Mouse (Mus musculus) stomach, postnatal 0 days (tissue): ENCODE results near the gene Syne3. TPM values are rescaled to one million over a fixed set of nuclear protein-coding genes. Genes with fewer than 3 reads are reported as not detected.

Experiments
- ATAC-seq: fragments of 200-750 bp; cut with Nextera tagmentation; 2 replicates; pipeline ENCODE4 v1.8.0; 2017; ENCODE audit not compliant: low FRiP score, low TSS enrichment
- DNase-seq: peaks from one replicate; pipeline ENCODE4 v3.0.0-alpha.2; 2016; ENCODE audit warnings: low spot score
- H3K27ac ChIP-seq: fragments of 300-500 bp; sonication (generic); replicated peaks from 2 replicates; pipeline ENCODE4 v1.5.1; 2014; ENCODE audit warnings: mild to moderate bottlenecking, control low read depth
- H3K27me3 ChIP-seq: fragments of 300-500 bp; sonication (generic); 2 replicates; pipeline ENCODE4 v1.6.1; 2014; ENCODE audit warnings: low read length; ENCODE audit not compliant: control insufficient read depth, insufficient read depth
- H3K36me3 ChIP-seq: fragments of 300-500 bp; sonication (generic); 2 replicates; pipeline ENCODE4 v1.6.1; 2014; ENCODE audit warnings: low read length, mixed read lengths; ENCODE audit not compliant: control insufficient read depth, insufficient read depth
- H3K4me1 ChIP-seq: fragments of 300-500 bp; sonication (generic); replicated peaks from 2 replicates; pipeline ENCODE4 v1.6.1; 2014; ENCODE audit warnings: antibody characterized with exemption; ENCODE audit not compliant: control insufficient read depth, insufficient read depth
- H3K4me2 ChIP-seq: fragments of 300-500 bp; sonication (generic); replicated peaks from 2 replicates; pipeline ENCODE4 v1.6.1; 2014; ENCODE audit warnings: low read depth, mild to moderate bottlenecking, control low read depth, moderate library complexity
- H3K4me3 ChIP-seq: fragments of 300-500 bp; sonication (generic); 2 replicates; pipeline ENCODE4 v1.5.1; 2014; ENCODE audit warnings: low read depth, low read length, control low read depth
- H3K9ac ChIP-seq: fragments of 300-500 bp; sonication (generic); 2 replicates; pipeline ENCODE4 v1.6.1; 2014; ENCODE audit warnings: mild to moderate bottlenecking, low read length, control low read depth, mixed read lengths
- H3K9me3 ChIP-seq: fragments of 300-500 bp; sonication (generic); 2 replicates; pipeline ENCODE4 v1.6.1; 2016; ENCODE audit warnings: low read length; ENCODE audit not compliant: control insufficient read depth
- CTCF ChIP-seq: IDR thresholded peaks from 2 replicates; pipeline ENCODE4 v1.5.1; 2016; ENCODE audit warnings: antibody characterized with exemption, low read depth, mild to moderate bottlenecking, moderate library complexity
- EP300 ChIP-seq: optimal IDR thresholded peaks from 2 replicates; pipeline ENCODE3; 2016; ENCODE audit warnings: antibody characterized with exemption
- WGBS: fragments of 180-500 bp; shearing (Covaris S2); extraction: QIAGEN DNeasy Blood & Tissue Kit; methylation state at CpG from one replicate; pipeline ENCODE4 v1.1.7; 2014; 5-methylcytosine and 5-hydroxymethylcytosine counted together
- polyA plus RNA-seq: library from polyadenylated mRNA; unstranded; fragments of >200 nt; fragmentation: Nextera tagmentation; extraction: Ambion mirVana; gene quantifications from 2 replicates; pipeline ENCODE4 v1.2.1, GENCODE M21; 2015

Gene Syne3
- polyA plus RNA-seq, 1 experiment from 2014 or later: 0.72 TPM

DNA sequence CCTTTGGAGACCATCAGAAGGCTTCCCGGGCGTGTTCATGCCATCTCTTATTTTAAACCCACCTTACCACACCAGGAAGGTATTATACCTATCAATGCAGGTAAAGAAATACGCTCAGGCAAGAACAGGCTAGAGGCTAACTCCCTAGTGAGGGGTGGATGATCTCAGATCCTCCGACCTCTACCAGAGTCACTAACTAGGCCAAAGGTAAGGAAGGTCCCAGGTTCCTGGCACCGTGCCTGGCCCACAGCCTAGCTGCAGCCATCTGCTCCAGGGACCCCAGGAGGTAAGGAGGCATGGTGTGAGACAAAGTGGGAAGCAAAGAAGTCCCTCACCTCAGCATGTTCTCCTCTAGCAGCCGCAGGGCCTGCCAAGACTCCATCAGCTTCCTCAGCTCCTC, 63.4 kb downstream of the Syne3 start:
- ATAC-seq: no peak

DNA sequence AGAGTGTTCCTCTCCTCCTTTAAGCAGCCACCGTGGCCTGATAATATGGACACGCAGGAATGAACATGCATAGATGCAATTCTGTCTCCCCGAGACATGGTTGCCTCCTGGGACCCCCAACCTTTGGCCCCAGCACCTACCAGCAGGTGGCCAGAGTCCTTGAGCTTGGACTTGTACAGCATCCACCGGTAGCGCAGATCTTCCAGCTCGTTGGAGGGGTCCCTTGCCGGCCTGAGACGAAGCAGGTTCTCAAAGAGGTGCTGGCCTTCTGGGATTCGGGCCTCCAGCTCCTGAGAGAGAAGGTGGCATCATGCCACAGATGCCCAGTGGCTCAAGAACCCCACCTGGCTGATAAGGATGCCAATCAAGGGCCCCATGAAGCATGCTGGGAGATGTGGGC, 69.1 kb downstream of the Syne3 start:
- ATAC-seq (no peak), DNase-seq (no peak)
- H3K4me2 ChIP-seq: no peak overlapping the region
- WGBS: 85% methylated on average over 9 of the region's 9 CpGs
- no peaks in the 10 kb centered on the region for H3K36me3 ChIP-seq
- H3K9ac ChIP-seq: no peak overlapping the region
- no peak overlapping the region for H3K27ac ChIP-seq
- TF ChIP-seq CTCF (no peak), EP300 (no peak)
- no peak overlapping the region for H3K4me3 ChIP-seq
- no peaks in the 10 kb centered on the region for H3K9me3 ChIP-seq
- H3K27me3 ChIP-seq: no peaks in the 10 kb centered on the region
- H3K4me1 ChIP-seq: no peaks in the 10 kb centered on the region

More for the DNA sequence above, 63.4 kb downstream of the Syne3 start:
- H3K4me2 ChIP-seq: no peak overlapping the region
- no peaks in the 10 kb centered on the region for H3K36me3 ChIP-seq
- H3K4me1 ChIP-seq: no peaks in the 10 kb centered on the region
- no peak overlapping the region for H3K27ac ChIP-seq
- H3K4me3 ChIP-seq: no peak overlapping the region
- no peaks in the 10 kb centered on the region for H3K9me3 ChIP-seq
- 88% methylated on average over 6 of the region's 6 CpGs for WGBS
- TF ChIP-seq CTCF (no peak), EP300 (no peak)
- H3K27me3 ChIP-seq: no peaks in the 10 kb centered on the region
- no peak overlapping the region for H3K9ac ChIP-seq
- no peak for DNase-seq

DNA sequence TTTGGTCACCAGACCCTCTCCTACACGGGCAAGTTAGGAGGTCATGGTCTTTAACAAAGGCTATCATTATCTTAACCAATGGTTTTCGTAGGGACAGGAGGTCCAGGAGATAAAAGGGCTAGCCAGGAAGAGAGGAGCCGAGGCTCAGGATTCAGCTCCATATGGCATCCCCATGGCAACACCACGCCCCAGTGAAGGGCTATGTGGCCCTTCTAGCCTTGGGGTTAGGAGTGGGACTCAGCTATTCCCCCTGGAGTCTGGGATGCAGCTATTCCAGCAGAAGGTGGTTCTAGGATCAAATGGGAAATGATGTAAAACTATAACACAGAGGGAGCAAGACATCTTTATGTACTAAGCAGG, 69.6 kb downstream of the Syne3 start:
- H3K36me3 ChIP-seq: no peaks in the 10 kb centered on the region
- 24% methylated on average over 4 of the region's 4 CpGs for WGBS
- 0 out of 2 replicates have a peak, but pooled peaks have one; percentile 14 for ATAC-seq
- TF ChIP-seq CTCF: no peak
- no peak for TF ChIP-seq EP300
- H3K4me2 ChIP-seq: no peak overlapping the region
- no peak for DNase-seq
- H3K9ac ChIP-seq: no peak overlapping the region
- H3K4me1 ChIP-seq: no peaks in the 10 kb centered on the region
- H3K27me3 ChIP-seq: no peaks in the 10 kb centered on the region
- no peak overlapping the region for H3K4me3 ChIP-seq
- no peak overlapping the region for H3K27ac ChIP-seq
- no peaks in the 10 kb centered on the region for H3K9me3 ChIP-seq

DNA sequence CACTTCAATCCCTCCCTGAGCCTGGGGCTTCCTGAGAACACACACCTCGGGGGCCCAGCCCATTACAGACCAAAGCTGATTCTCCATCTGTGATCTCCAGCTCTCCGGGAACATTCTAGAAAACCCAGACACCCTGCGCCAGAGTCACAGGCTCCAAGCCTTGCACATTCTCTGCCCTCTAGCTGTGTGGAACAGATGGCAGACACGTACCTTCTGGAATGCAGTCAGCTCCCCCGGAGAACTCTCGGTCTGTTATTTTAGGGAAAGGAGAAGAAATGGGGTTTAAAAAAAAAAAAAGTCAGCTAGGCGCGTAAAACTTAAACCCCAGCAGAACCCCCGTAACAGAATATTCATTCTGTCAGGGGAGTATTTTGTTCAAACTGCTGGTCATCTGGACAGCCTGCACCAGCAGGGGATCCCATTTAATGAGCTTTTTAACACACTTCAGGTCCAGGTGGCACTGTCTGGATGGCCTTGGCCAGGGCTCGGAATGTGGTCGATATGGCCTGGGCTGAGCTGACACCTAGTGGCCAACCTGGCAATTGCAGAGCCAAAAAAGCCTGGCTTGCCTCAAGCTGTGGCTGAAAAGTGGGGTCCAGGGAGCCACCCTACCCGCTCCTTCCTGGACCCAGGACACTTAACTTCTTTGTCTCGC, 70.1 kb downstream of the Syne3 start:
- DNase-seq (peak; percentile 80), ATAC-seq (peak; percentile 58)
- no peaks in the 10 kb centered on the region for H3K9me3 ChIP-seq
- TF ChIP-seq CTCF: peak; percentile 96
- no peak for TF ChIP-seq EP300
- no peaks in the 10 kb centered on the region for H3K36me3 ChIP-seq
- H3K4me1 ChIP-seq: no peaks in the 10 kb centered on the region
- no peak overlapping the region for H3K9ac ChIP-seq
- H3K4me2 ChIP-seq: no peak overlapping the region
- H3K27ac ChIP-seq: no peak overlapping the region
- no peaks in the 10 kb centered on the region for H3K27me3 ChIP-seq
- no peak overlapping the region for H3K4me3 ChIP-seq
- 40% methylated on average over 13 of the region's 13 CpGs for WGBS

DNA sequence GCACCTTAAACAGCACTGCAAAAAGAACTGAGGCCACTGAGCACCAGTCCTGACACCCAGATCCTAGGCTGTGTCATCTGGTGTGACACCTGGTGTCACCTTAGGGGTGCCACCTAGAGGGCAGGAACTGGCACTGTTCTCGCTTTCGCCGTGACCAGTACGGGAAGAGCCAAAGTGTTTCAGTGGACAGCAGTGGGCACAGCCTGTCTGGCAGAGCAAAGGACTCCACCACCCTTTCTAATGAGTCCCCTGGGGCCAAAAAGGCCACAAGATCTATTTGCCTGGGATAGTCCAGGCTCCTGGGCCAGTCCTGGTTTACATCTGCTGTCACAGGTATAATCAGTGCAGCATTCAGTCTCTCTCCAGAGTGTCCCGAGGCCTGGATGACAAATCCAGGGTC, 70.7 kb downstream of the Syne3 start:
- Histone ChIP-seq H3K9ac (no peak overlapping the region), H3K9me3 (no peaks in the 10 kb centered on the region), H3K27ac (no peak overlapping the region), H3K4me3 (no peak overlapping the region), H3K27me3 (no peaks in the 10 kb centered on the region), H3K36me3 (no peaks in the 10 kb centered on the region), H3K4me2 (no peak overlapping the region), H3K4me1 (no peaks in the 10 kb centered on the region)
- 70% methylated on average over 5 of the region's 5 CpGs for WGBS
- ATAC-seq (0 out of 2 replicates have a peak, but pooled peaks have one; percentile 14), DNase-seq (no peak)
- no peak for TF ChIP-seq EP300
- peak; percentile 57 for TF ChIP-seq CTCF

DNA sequence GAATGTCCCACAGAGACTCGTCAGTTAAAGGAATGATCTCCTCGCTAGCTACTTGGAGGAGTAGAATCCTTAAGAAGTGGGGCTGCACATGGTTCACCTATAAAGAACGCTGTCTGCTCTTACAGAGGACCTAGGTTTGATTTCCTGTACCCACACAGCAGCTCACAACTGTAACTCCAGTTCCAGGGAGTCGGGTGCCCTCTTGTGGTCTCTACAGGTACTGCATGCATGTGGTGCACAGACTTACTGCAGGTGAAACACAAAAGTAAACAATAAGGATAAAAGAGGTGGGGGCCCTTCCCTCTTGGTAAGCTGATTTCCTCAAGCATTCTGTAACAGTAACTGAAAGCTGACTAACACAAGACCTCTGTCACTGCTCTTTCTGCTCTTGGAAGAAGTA, 73.4 kb downstream of the Syne3 start:
- 80% methylated on average over 4 of the region's 4 CpGs for WGBS

More for the DNA sequence above, 73.4 kb downstream of the Syne3 start:
- TF ChIP-seq CTCF: peak; percentile 77
- TF ChIP-seq EP300: no peak
- no peak overlapping the region for H3K4me2 ChIP-seq
- no peaks in the 10 kb centered on the region for H3K36me3 ChIP-seq
- DNase-seq: peak; percentile 46
- H3K27me3 ChIP-seq: no peaks in the 10 kb centered on the region
- H3K4me1 ChIP-seq: no peaks in the 10 kb centered on the region
- no peak overlapping the region for H3K27ac ChIP-seq
- H3K4me3 ChIP-seq: no peak overlapping the region
- no peaks in the 10 kb centered on the region for H3K9me3 ChIP-seq
- no peak overlapping the region for H3K9ac ChIP-seq
- no peak for ATAC-seq
